Mouse (Mus musculus): ENCODE measurements around the gene 4930556J24Rik.

DNA sequence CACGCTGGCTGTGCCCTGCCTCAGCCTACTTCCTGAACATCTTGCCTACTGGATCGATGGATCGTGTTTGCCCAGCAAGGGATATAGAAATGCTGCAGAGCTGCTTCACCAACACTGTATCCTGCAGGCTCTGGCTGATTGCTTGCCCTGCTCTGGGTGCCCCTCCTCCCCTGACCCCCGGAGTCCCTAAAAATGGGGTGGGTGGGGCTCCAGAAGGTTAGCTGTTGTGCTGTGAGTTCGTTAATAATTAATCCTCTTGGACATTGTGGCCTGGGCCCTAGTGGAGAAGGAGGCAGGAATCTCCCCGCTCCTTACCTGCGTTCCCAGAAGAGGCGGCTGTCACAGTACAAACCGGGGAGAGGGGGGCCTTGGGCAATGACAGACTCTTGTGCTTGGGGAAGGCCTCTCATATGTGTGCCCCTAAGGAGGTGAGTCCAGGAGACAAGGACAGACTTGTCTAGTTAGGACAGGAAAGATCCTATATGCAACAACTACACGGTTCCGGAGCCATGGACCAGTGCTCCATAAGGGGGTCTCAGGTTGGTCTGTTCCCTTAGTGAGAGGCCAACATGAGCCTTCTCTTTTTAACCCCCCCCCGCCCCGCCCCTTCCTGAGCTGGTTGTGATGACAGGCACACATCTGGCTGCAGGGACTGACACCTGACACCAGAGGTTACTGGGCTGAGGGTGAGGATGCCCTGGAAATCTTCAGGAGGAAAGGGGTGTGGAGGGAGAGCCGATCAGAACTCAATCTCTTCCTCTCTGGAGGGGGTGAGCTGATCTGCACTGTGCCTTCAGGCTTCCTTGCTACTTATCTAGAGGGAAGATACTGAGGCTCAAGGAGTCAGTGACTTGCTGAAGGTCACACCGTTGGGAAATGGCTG is 7.5 kb upstream of the 4930556J24Rik start:
- TF ChIP-seq ZNF384 (IDR thresholded peaks at IDR 0.05; ENCODE audit: low read depth, low read length), result no peak
- no peak for TF ChIP-seq MAFK (IDR thresholded peaks at IDR 0.05; ENCODE audit: insufficient read depth, low read depth, low read length)

Data from ES-E14 (cell line).